Mouse (Mus musculus) cerebral cortex, adult 2 months (tissue): ENCODE results near the gene Hba-a2.

ENCODE experiments used
- WGBS: fragments of 180-500 bp; shearing (Covaris S2); methylation state at CpG from one replicate; pipeline ENCODE4 v1.1.7; 2018; 5-methylcytosine and 5-hydroxymethylcytosine counted together

Hba-a2 gene

GRCm38 (mm10) chr11:32321196-32321565, 24.9 kb downstream of the Hba-a2 start:
- 47% methylated on average over 8 of the region's 8 CpGs for WGBS

GRCm38 (mm10) chr11:32324609-32325008, 28.3 kb downstream of the Hba-a2 start:
- WGBS: 5% methylated on average over 15 of the region's 15 CpGs

GRCm38 (mm10) chr11:32331075-32331474, 34.8 kb downstream of the Hba-a2 start:
- WGBS: 59% methylated on average over 6 of the region's 6 CpGs

GRCm38 (mm10) chr11:32331861-32332260, 35.6 kb downstream of the Hba-a2 start:
- 52% methylated on average over 5 of the region's 5 CpGs for WGBS

GRCm38 (mm10) chr11:32333235-32333634, 36.9 kb downstream of the Hba-a2 start:
- WGBS: 44% methylated on average over 2 of the region's 2 CpGs

GRCm38 (mm10) chr11:32336435-32336907, 40.2 kb downstream of the Hba-a2 start:
- WGBS: 65% methylated on average over 6 of the region's 6 CpGs

GRCm38 (mm10) chr11:32339131-32339531, 42.8 kb downstream of the Hba-a2 start:
- WGBS: 61% methylated on average over 2 of the region's 2 CpGs

- WGBS: 28% methylated on average over 17 of the region's 17 CpGs
Measured at GRCm38 (mm10) chr11:32340476-32341473, 44.5 kb downstream of the Hba-a2 start.

- 7% methylated on average over 2 of the region's 2 CpGs for WGBS
Measured at GRCm38 (mm10) chr11:32342770-32343191, 46.5 kb downstream of the Hba-a2 start.

- WGBS: 95% methylated on average over 1 of the region's 1 CpGs
Measured at GRCm38 (mm10) chr11:32343350-32343749, 47.1 kb downstream of the Hba-a2 start.

GRCm38 (mm10) chr11:32345504-32346297, 49.4 kb downstream of the Hba-a2 start:
- 92% methylated on average over 6 of the region's 6 CpGs for WGBS
